Mouse (Mus musculus): Measurements from ENCODE around the gene Lyz1. TPM values are rescaled to one million over a fixed set of nuclear protein-coding genes. Genes with fewer than 3 reads are reported as not detected.
"Not testable (repeated sequence)": the region's sequence is repeated elsewhere in the genome, so short reads cannot be mapped to it uniquely, and the experiment has no call there.

Gene Lyz1
- polyA plus RNA-seq, 1 experiment from 2014 or later = 0.11 TPM

- Histone ChIP-seq H3K4me3 (no peak overlapping the region), H3K27me3 (no peaks in the 10 kb centered on the region), H3K4me1 (no peaks in the 10 kb centered on the region), H3K4me2 (replicated peaks) (no peak overlapping the region), H3K36me3 (no peaks in the 10 kb centered on the region), H3K9me3 (no peaks in the 10 kb centered on the region), H3K9ac (no peak overlapping the region), H3K27ac (no peak overlapping the region)
- no peak for ATAC-seq (ENCODE audit: low FRiP score, low read depth)
- WGBS = 89% methylated on average over 5 of the region's 5 CpGs
These were observed 11.7 kb upstream of the Lyz1 start for GRCm38 (mm10) chr10:117304371-117304770.

- Histone ChIP-seq H3K27ac (no peak overlapping the region), H3K36me3 (no peaks in the 10 kb centered on the region), H3K9me3 (no peaks in the 10 kb centered on the region), H3K4me1 (no peaks in the 10 kb centered on the region), H3K27me3 (no peaks in the 10 kb centered on the region), H3K4me2 (replicated peaks) (no peak overlapping the region), H3K4me3 (no peak overlapping the region), H3K9ac (no peak overlapping the region)
- no peak for ATAC-seq (ENCODE audit: low FRiP score, low read depth)
- 89% methylated on average over 1 of the region's 1 CpGs for WGBS
These were observed 9.0 kb upstream of the Lyz1 start for GRCm38 (mm10) chr10:117301688-117302087.

- Histone ChIP-seq H3K4me1 (no peaks in the 10 kb centered on the region; the same call in 1 of the 2 replicates), H3K4me3 (no peak overlapping the region), H3K4me2 (replicated peaks) (no peak overlapping the region), H3K27ac (no peak overlapping the region), H3K27me3 (no peaks in the 10 kb centered on the region), H3K9ac (no peak overlapping the region), H3K9me3 (no peaks in the 10 kb centered on the region), H3K36me3 (no peaks in the 10 kb centered on the region)
- no peak for ATAC-seq (ENCODE audit: low FRiP score, low read depth)
- 74% methylated on average over 5 of the region's 5 CpGs for WGBS
These were observed 7.3 kb upstream of the Lyz1 start for GRCm38 (mm10) chr10:117299901-117300520.

- H3K27ac ChIP-seq = no peak overlapping the region
- no peak overlapping the region for H3K4me2 ChIP-seq (replicated peaks)
- no peaks in the 10 kb centered on the region for H3K36me3 ChIP-seq
- H3K27me3 ChIP-seq = no peaks in the 10 kb centered on the region
- ATAC-seq (ENCODE audit: low FRiP score, low read depth) = no peak
- H3K9ac ChIP-seq = no peak overlapping the region
- no peaks in the 10 kb centered on the region; the same call in 1 of the 2 replicates for H3K4me1 ChIP-seq
- WGBS = 72% methylated on average over 4 of the region's 4 CpGs
- no peak overlapping the region for H3K4me3 ChIP-seq
- no peaks in the 10 kb centered on the region for H3K9me3 ChIP-seq
These were observed 6.4 kb upstream of the Lyz1 start for GRCm38 (mm10) chr10:117299106-117299505.

- no peak overlapping the region for H3K9ac ChIP-seq
- no peak overlapping the region for H3K4me3 ChIP-seq
- no peak for ATAC-seq (ENCODE audit: low FRiP score, low read depth)
- WGBS = 82% methylated on average over 6 of the region's 6 CpGs
- H3K27me3 ChIP-seq = no peaks in the 10 kb centered on the region
- no peaks in the 10 kb centered on the region; the same call in 1 of the 2 replicates for H3K4me1 ChIP-seq
- no peaks in the 10 kb centered on the region for H3K36me3 ChIP-seq
- H3K27ac ChIP-seq = no peak overlapping the region
- H3K4me2 ChIP-seq (replicated peaks) = no peak overlapping the region
- no peaks in the 10 kb centered on the region for H3K9me3 ChIP-seq
These were observed 5.7 kb upstream of the Lyz1 start for GRCm38 (mm10) chr10:117298336-117298735.

- H3K9ac ChIP-seq; H3K36me3 ChIP-seq; H3K4me1 ChIP-seq; H3K4me3 ChIP-seq; H3K27ac ChIP-seq; H3K27me3 ChIP-seq; H3K9me3 ChIP-seq; ATAC-seq (ENCODE audit: low FRiP score, low read depth); H3K4me2 ChIP-seq (replicated peaks): not testable (repeated sequence)
- 89% methylated on average over 6 of the region's 6 CpGs for WGBS
These were observed 1.7 kb downstream of the Lyz1 start for GRCm38 (mm10) chr10:117290936-117291335.

- Histone ChIP-seq H3K4me3 (no peak overlapping the region), H3K27me3 (no peaks in the 10 kb centered on the region), H3K9me3 (no peaks in the 10 kb centered on the region), H3K27ac (no peak overlapping the region), H3K4me1 (no peaks in the 10 kb centered on the region), H3K4me2 (replicated peaks) (no peak overlapping the region), H3K36me3 (no peaks in the 10 kb centered on the region), H3K9ac (no peak overlapping the region)
- WGBS = 33% methylated on average over 6 of the region's 6 CpGs
- no peak for ATAC-seq (ENCODE audit: low FRiP score, low read depth)
These were observed 2.4 kb downstream of the Lyz1 start for GRCm38 (mm10) chr10:117290046-117290870.

GRCm38 (mm10) chr10:117289034-117289505 lies 3.6 kb downstream of the Lyz1 start:
- not testable (repeated sequence) for H3K4me2 ChIP-seq (replicated peaks); H3K27ac ChIP-seq; H3K27me3 ChIP-seq; H3K9ac ChIP-seq; ATAC-seq (ENCODE audit: low FRiP score, low read depth); H3K9me3 ChIP-seq; H3K4me1 ChIP-seq; H3K4me3 ChIP-seq; H3K36me3 ChIP-seq
- 91% methylated on average over 5 of the region's 5 CpGs for WGBS

GRCm38 (mm10) chr10:117288197-117289033 lies 4.3 kb downstream of the Lyz1 start:
- H3K4me2 ChIP-seq (replicated peaks) = no peak overlapping the region
- no peaks in the 10 kb centered on the region for H3K36me3 ChIP-seq
- H3K4me1 ChIP-seq = no peaks in the 10 kb centered on the region
- WGBS = 94% methylated on average over 9 of the region's 9 CpGs
- H3K27ac ChIP-seq = no peak overlapping the region
- no peaks in the 10 kb centered on the region for H3K9me3 ChIP-seq
- no peak overlapping the region for H3K9ac ChIP-seq
- no peak for ATAC-seq (ENCODE audit: low FRiP score, low read depth)
- H3K4me3 ChIP-seq = no peak overlapping the region
- no peaks in the 10 kb centered on the region for H3K27me3 ChIP-seq

GRCm38 (mm10) chr10:117287226-117287850 lies 5.3 kb downstream of the Lyz1 start:
- Histone ChIP-seq H3K4me2 (replicated peaks) (no peak overlapping the region), H3K4me3 (no peak overlapping the region), H3K27me3 (no peaks in the 10 kb centered on the region), H3K9ac (no peak overlapping the region), H3K27ac (no peak overlapping the region), H3K36me3 (no peaks in the 10 kb centered on the region), H3K4me1 (no peaks in the 10 kb centered on the region), H3K9me3 (no peaks in the 10 kb centered on the region)
- ATAC-seq (ENCODE audit: low FRiP score, low read depth) = no peak
- WGBS = 82% methylated on average over 3 of the region's 3 CpGs

- Histone ChIP-seq H3K27me3 (no peaks in the 10 kb centered on the region), H3K36me3 (no peaks in the 10 kb centered on the region), H3K4me3 (no peak overlapping the region), H3K9me3 (no peaks in the 10 kb centered on the region), H3K27ac (no peak overlapping the region), H3K4me1 (no peaks in the 10 kb centered on the region), H3K4me2 (replicated peaks) (no peak overlapping the region), H3K9ac (no peak overlapping the region)
- no peak for ATAC-seq (ENCODE audit: low FRiP score, low read depth)
- WGBS = 90% methylated on average over 6 of the region's 6 CpGs
These were observed 6.2 kb downstream of the Lyz1 start for GRCm38 (mm10) chr10:117286366-117286970.

All from limb, embryonic 13.5 days (tissue).